Mouse (Mus musculus) liver, adult 2 months (tissue): ENCODE data around the gene Gm20388.
A peak's percentile ranks its signal among the peaks of the same experiment; 100 is the strongest.

ENCODE experiments used
- CTCF ChIP-seq: fragments of 200-500 bp; IDR thresholded peaks from 2 replicates; pipeline ENCODE4 v1.5.1; 2011; ENCODE audit warnings: low read depth, low read length, control low read depth
- POLR2A ChIP-seq: fragments of 200-500 bp; IDR thresholded peaks from 2 replicates; pipeline ENCODE4 v1.6.1; 2011; ENCODE audit warnings: low read length, control low read depth; ENCODE audit not compliant: insufficient read depth; ENCODE audit errors: extremely low read depth

GRCm38 (mm10) chr8:122445203-122445602 lies 2534.6 kb downstream of the Gm20388 start:
- peak; percentile 24; the same call in 1 of the 2 replicates for TF ChIP-seq CTCF
- TF ChIP-seq POLR2A: no peak
